Mouse (Mus musculus): Measurements from ENCODE around the gene Arhgef7. TPM values are rescaled to one million over a fixed set of nuclear protein-coding genes. Genes with fewer than 3 reads are reported as not detected.

The Arhgef7 gene
- polyA plus RNA-seq, 1 experiment from 2014 or later = 9.2 TPM

DNA sequence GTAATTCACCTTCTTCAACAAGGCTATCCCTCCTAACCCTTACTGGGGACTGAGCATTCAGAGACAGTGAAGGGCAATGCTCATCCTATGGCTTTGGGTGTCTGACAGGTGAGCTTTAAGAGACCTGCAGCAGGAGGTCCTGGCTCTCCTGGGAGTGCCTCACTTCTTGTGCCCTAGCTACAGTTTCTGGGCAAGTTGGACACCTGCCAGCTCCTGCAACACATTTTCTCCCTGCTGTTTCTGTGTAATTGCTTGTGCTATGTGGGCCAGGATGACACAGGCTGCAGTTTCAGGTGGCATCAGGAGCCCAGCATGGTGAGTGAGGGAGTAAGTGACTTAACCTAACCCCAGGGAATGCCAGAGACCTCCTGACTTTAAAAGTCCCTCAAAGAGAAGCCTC lies 67.4 kb downstream of the Arhgef7 start:
- H3K4me3 ChIP-seq (ENCODE audit: low read depth, low read length) = no peak overlapping the region
- no peak for ATAC-seq
- no peaks in the 10 kb centered on the region for H3K27me3 ChIP-seq (ENCODE audit: insufficient read depth, low read length)
- no peak for TF ChIP-seq CTCF (IDR thresholded peaks at IDR 0.05; ENCODE audit: low read depth)
- no peak for TF ChIP-seq EP300 (IDR thresholded peaks at IDR 0.05; ENCODE audit: low read depth)
- DNase-seq = no peak
- peaks cover under 1% of the 10 kb centered on the region; the same call in 1 of the 2 replicates for H3K4me1 ChIP-seq (ENCODE audit: insufficient read depth)
- peaks cover 25% of the 10 kb centered on the region for H3K36me3 ChIP-seq (replicated peaks; ENCODE audit: insufficient read depth, low read length)
- no peaks in the 10 kb centered on the region for H3K9me3 ChIP-seq (ENCODE audit: low read length)
- H3K9ac ChIP-seq (replicated peaks) = no peak overlapping the region
- H3K4me2 ChIP-seq (ENCODE audit: low read depth, low read length) = no peak overlapping the region
- no peak overlapping the region for H3K27ac ChIP-seq (ENCODE audit: low read depth)

DNA sequence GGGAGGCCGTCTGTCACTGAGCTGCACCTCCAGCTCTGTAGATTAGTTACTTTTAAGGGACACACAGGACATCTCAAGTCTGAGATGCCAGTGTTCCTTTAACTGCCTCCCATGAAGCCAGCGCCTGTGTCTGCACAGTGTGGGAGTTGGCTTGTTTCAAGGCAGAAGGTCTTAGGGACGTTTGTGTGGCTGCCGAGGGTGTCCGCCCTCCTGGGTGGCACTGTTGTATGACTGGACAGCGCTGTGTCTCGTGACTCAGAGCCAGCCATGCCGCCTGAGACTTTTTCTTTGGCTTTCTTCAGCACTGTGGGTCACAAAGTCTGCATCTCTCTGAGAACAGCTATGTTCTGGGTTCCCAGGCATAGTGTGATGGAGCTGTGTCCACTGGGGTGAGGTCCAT lies 69.6 kb downstream of the Arhgef7 start:
- no peak for TF ChIP-seq EP300 (IDR thresholded peaks at IDR 0.05; ENCODE audit: low read depth)
- H3K27ac ChIP-seq (ENCODE audit: low read depth) = no peak overlapping the region
- ATAC-seq (no peak), DNase-seq (no peak)
- no peak overlapping the region for H3K4me2 ChIP-seq (ENCODE audit: low read depth, low read length)
- H3K27me3 ChIP-seq (ENCODE audit: insufficient read depth, low read length) = no peaks in the 10 kb centered on the region
- H3K4me3 ChIP-seq (ENCODE audit: low read depth, low read length) = no peak overlapping the region
- peaks cover 3% of the 10 kb centered on the region; the same call in 1 of the 2 replicates for H3K4me1 ChIP-seq (ENCODE audit: insufficient read depth)
- 83% methylated on average over 8 of the region's 8 CpGs for WGBS (ENCODE audit: insufficient replicate concordance)
- no peaks in the 10 kb centered on the region for H3K9me3 ChIP-seq (ENCODE audit: low read length)
- H3K9ac ChIP-seq (replicated peaks) = no peak overlapping the region
- H3K36me3 ChIP-seq (replicated peaks; ENCODE audit: insufficient read depth, low read length) = peaks cover 22% of the 10 kb centered on the region

DNA sequence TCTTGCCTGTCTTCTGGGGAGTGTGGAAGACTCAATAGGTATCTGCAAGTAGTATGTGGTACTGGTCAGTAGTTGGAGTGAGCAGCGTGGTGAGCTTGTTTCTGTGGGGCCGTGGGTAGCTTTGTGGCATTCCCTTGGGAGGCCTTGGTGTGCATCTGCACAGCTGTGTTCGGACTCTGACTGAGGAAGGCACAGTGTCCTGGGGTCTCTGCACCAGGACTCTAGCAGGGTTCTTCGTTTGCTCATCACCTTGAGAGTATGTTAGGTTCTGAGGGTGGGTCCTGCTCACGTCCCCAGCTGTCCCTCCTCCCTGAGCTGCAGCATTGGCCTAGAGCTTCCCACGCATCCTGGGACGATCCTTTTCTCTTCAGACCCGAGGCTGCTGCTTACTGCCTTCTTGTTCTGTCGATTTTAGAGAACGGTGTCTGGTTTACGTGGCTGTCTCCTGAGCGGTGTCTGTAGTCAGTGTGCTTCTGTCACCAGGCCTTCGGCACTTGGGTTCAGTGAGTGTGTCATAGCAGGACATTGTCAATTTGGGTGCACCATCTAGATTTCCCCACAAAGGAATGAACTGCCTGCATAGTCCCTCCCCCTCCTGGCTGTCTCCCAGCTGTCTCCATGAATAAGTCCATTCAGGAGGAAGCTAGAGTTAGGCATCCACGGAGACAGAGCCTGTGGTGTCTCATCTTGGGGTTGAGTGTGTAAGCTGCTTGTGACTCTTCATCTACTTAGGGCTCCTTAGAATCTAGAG lies 70.4 kb downstream of the Arhgef7 start:
- H3K9ac ChIP-seq (replicated peaks) = no peak overlapping the region
- no peak overlapping the region for H3K27ac ChIP-seq (ENCODE audit: low read depth)
- TF ChIP-seq CTCF (IDR thresholded peaks at IDR 0.05; ENCODE audit: low read depth) (no peak), EP300 (IDR thresholded peaks at IDR 0.05; ENCODE audit: low read depth) (no peak)
- no peak overlapping the region for H3K4me3 ChIP-seq (ENCODE audit: low read depth, low read length)
- ATAC-seq (no peak), DNase-seq (no peak)
- peaks cover 14% of the 10 kb centered on the region; the same call in 1 of the 2 replicates for H3K36me3 ChIP-seq (replicated peaks; ENCODE audit: insufficient read depth, low read length)
- no peaks in the 10 kb centered on the region for H3K27me3 ChIP-seq (ENCODE audit: insufficient read depth, low read length)
- H3K4me2 ChIP-seq (ENCODE audit: low read depth, low read length) = no peak overlapping the region
- peaks cover 3% of the 10 kb centered on the region; the same call in 1 of the 2 replicates for H3K4me1 ChIP-seq (ENCODE audit: insufficient read depth)
- WGBS (ENCODE audit: insufficient replicate concordance) = 75% methylated on average over 14 of the region's 14 CpGs
- no peaks in the 10 kb centered on the region for H3K9me3 ChIP-seq (ENCODE audit: low read length)

DNA sequence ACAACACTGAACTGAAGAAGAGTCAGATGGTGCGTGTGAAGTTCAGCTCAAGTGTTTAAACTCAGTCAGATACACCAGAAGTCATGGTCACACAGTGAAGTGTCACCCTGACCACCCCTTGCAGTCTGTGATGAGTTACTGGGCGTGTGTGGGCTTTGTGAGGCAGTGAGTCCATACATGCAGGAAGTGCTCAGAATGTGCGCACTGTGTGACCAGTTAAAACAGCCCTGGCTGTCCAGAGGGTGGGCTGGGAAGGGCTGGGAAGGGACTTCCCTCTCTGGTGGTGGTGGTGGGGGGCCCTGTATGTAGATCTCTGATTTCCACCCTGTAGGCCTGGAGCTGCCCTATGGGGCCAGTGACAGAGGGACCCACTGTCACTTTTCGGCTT lies 71.0 kb downstream of the Arhgef7 start:
- DNase-seq (no peak), ATAC-seq (no peak)
- Histone ChIP-seq H3K27me3 (ENCODE audit: insufficient read depth, low read length) (no peaks in the 10 kb centered on the region), H3K27ac (ENCODE audit: low read depth) (no peak overlapping the region), H3K4me2 (ENCODE audit: low read depth, low read length) (no peak overlapping the region), H3K9me3 (ENCODE audit: low read length) (no peaks in the 10 kb centered on the region), H3K4me3 (ENCODE audit: low read depth, low read length) (no peak overlapping the region), H3K36me3 (replicated peaks; ENCODE audit: insufficient read depth, low read length) (peaks cover 15% of the 10 kb centered on the region), H3K9ac (replicated peaks) (no peak overlapping the region), H3K4me1 (ENCODE audit: insufficient read depth) (peaks cover 3% of the 10 kb centered on the region; the same call in 1 of the 2 replicates)
- TF ChIP-seq EP300 (IDR thresholded peaks at IDR 0.05; ENCODE audit: low read depth) (no peak), CTCF (IDR thresholded peaks at IDR 0.05; ENCODE audit: low read depth) (no peak)
- 83% methylated on average over 4 of the region's 4 CpGs for WGBS (ENCODE audit: insufficient replicate concordance)

DNA sequence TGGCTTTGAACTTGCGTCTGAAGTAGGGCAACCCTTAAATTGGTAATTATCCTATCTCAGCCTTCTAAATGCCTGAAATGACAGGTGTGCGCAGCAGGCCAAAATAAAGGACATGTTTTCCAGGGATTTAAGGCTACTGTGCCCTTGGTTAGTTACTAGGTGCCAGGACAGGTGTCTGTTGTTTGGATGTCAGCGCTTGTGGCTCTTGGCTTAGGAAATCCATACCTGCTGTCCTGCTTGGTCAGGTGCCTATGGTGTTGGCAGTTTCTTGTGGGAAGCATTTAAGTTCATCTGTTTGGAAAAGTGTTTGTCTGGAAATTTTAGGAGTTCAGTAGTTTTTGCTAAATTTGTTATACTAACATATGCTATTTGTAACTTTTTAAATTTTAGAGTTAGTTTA lies 71.6 kb downstream of the Arhgef7 start:
- Histone ChIP-seq H3K36me3 (replicated peaks; ENCODE audit: insufficient read depth, low read length) (peaks cover 20% of the 10 kb centered on the region), H3K9ac (replicated peaks) (no peak overlapping the region), H3K27me3 (ENCODE audit: insufficient read depth, low read length) (no peaks in the 10 kb centered on the region), H3K9me3 (ENCODE audit: low read length) (no peaks in the 10 kb centered on the region), H3K4me3 (ENCODE audit: low read depth, low read length) (no peak overlapping the region), H3K4me2 (ENCODE audit: low read depth, low read length) (no peak overlapping the region), H3K27ac (ENCODE audit: low read depth) (no peak overlapping the region), H3K4me1 (ENCODE audit: insufficient read depth) (peaks cover 3% of the 10 kb centered on the region; the same call in 1 of the 2 replicates)
- no peak for ATAC-seq
- 84% methylated on average over 3 of the region's 3 CpGs for WGBS (ENCODE audit: insufficient replicate concordance)
- TF ChIP-seq EP300 (IDR thresholded peaks at IDR 0.05; ENCODE audit: low read depth) (no peak), CTCF (IDR thresholded peaks at IDR 0.05; ENCODE audit: low read depth) (no peak)
- DNase-seq = no peak

DNA sequence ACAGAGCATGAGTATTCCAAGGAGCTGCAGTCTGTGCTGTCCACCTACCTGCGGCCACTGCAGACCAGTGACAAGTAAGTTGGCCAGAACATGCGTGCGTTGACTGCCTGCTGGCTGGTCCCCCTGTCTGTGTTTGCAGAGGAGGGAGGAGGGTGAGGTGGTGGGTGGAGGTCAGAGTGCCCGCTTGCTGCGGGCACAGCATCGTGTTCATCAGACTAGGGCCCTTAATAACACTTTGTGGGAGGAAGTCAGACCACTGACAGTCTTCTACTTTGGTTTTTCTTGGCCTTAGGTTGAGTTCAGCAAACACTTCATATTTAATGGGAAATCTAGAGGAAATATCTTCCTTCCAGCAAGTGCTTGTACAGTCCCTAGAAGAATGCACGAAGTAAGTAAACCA lies 73.0 kb downstream of the Arhgef7 start:
- Histone ChIP-seq H3K9me3 (ENCODE audit: low read length) (no peaks in the 10 kb centered on the region), H3K27ac (ENCODE audit: low read depth) (no peak overlapping the region), H3K27me3 (ENCODE audit: insufficient read depth, low read length) (no peaks in the 10 kb centered on the region), H3K4me3 (ENCODE audit: low read depth, low read length) (no peak overlapping the region), H3K4me1 (ENCODE audit: insufficient read depth) (peaks cover 3% of the 10 kb centered on the region; the same call in 1 of the 2 replicates), H3K36me3 (replicated peaks; ENCODE audit: insufficient read depth, low read length) (peaks cover 33% of the 10 kb centered on the region), H3K9ac (replicated peaks) (no peak overlapping the region), H3K4me2 (ENCODE audit: low read depth, low read length) (no peak overlapping the region)
- WGBS (ENCODE audit: insufficient replicate concordance) = 66% methylated on average over 7 of the region's 7 CpGs
- TF ChIP-seq EP300 (IDR thresholded peaks at IDR 0.05; ENCODE audit: low read depth) = no peak
- TF ChIP-seq CTCF (IDR thresholded peaks at IDR 0.05; ENCODE audit: low read depth) = no peak
- ATAC-seq (no peak), DNase-seq (no peak)
